Mouse (Mus musculus): ENCODE results near the gene Ptpa. TPM values are rescaled to one million over a fixed set of nuclear protein-coding genes. Genes with fewer than 3 reads are reported as not detected.

Gene Ptpa
- polyA plus RNA-seq, 1 experiment from 2014 or later = 126 TPM

GRCm38 (mm10) chr2:30441518-30442497, 26.0 kb downstream of the Ptpa start:
- Histone ChIP-seq H3K9ac (peak overlapping the region; percentile 74), H3K9me3 (no peaks in the 10 kb centered on the region), H3K27ac (replicated peaks) (peak overlapping the region; percentile 99), H3K4me1 (replicated peaks) (peaks cover 63% of the 10 kb centered on the region), H3K36me3 (peaks cover 62% of the 10 kb centered on the region), H3K27me3 (no peaks in the 10 kb centered on the region), H3K4me3 (peak overlapping the region; percentile 12), H3K4me2 (peak overlapping the region; percentile 48)
- peak; percentile 80 for ATAC-seq (ENCODE audit: low read depth)
- 7% methylated on average over 15 of the region's 15 CpGs for WGBS

DNA sequence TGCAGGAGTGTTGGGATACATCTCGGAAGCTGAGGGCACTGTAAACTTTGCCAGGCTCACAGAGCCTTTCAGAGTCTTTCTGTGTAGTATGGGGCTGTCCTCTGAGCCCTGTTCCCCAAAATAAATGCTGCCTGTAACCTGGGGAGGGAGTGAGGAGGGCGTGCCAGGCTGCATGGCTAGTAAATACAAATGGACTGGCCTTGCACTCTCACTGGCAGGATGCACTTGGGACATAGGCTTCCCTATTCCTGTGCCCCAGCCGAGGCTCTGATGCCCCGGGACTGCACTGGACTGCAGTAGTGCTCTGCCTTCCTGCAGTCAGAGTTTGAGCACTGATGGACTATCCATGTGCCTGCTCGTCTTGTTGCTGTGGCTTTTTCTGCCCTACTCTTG, 26.7 kb downstream of the Ptpa start:
- Histone ChIP-seq H3K4me3 (peak overlapping the region; percentile 12), H3K9ac (peak overlapping the region; percentile 74), H3K4me1 (replicated peaks) (peaks cover 63% of the 10 kb centered on the region), H3K27ac (replicated peaks) (peak overlapping the region; percentile 99), H3K27me3 (no peaks in the 10 kb centered on the region), H3K9me3 (no peaks in the 10 kb centered on the region), H3K36me3 (peaks cover 63% of the 10 kb centered on the region), H3K4me2 (peak overlapping the region; percentile 48)
- no peak for ATAC-seq (ENCODE audit: low read depth)
- WGBS = 50% methylated on average over 5 of the region's 5 CpGs

GRCm38 (mm10) chr2:30443281-30443680, 27.4 kb downstream of the Ptpa start:
- no peak overlapping the region; the same call in 1 of the 2 replicates for H3K4me2 ChIP-seq
- no peaks in the 10 kb centered on the region for H3K27me3 ChIP-seq
- WGBS = 79% methylated on average over 4 of the region's 4 CpGs
- peak overlapping the region; percentile 74; the same call in 1 of the 2 replicates for H3K9ac ChIP-seq
- no peaks in the 10 kb centered on the region for H3K9me3 ChIP-seq
- H3K36me3 ChIP-seq = peaks cover 60% of the 10 kb centered on the region
- peaks cover 63% of the 10 kb centered on the region for H3K4me1 ChIP-seq (replicated peaks)
- no peak for ATAC-seq (ENCODE audit: low read depth)
- H3K4me3 ChIP-seq = no peak overlapping the region
- H3K27ac ChIP-seq (replicated peaks) = peak overlapping the region; percentile 99

- ATAC-seq (ENCODE audit: low read depth) = no peak
- Histone ChIP-seq H3K4me3 (no peak overlapping the region), H3K9me3 (no peaks in the 10 kb centered on the region), H3K27me3 (no peaks in the 10 kb centered on the region), H3K9ac (0 out of 2 replicates have a peak overlapping the region, but pooled peaks have one; percentile 74), H3K4me1 (replicated peaks) (peaks cover 63% of the 10 kb centered on the region), H3K36me3 (peaks cover 60% of the 10 kb centered on the region), H3K27ac (replicated peaks) (peak overlapping the region; percentile 99), H3K4me2 (no peak overlapping the region)
- WGBS = 84% methylated on average over 5 of the region's 5 CpGs
Measured at GRCm38 (mm10) chr2:30444006-30444405, 28.2 kb downstream of the Ptpa start.

GRCm38 (mm10) chr2:30444450-30444849, 28.6 kb downstream of the Ptpa start:
- ATAC-seq (ENCODE audit: low read depth) = no peak

GRCm38 (mm10) chr2:30445312-30445711, 29.5 kb downstream of the Ptpa start:
- Histone ChIP-seq H3K4me1 (replicated peaks) (peaks cover 54% of the 10 kb centered on the region), H3K9me3 (no peaks in the 10 kb centered on the region), H3K36me3 (peaks cover 60% of the 10 kb centered on the region), H3K4me2 (no peak overlapping the region), H3K27me3 (no peaks in the 10 kb centered on the region), H3K4me3 (no peak overlapping the region), H3K27ac (replicated peaks) (peak overlapping the region; percentile 46), H3K9ac (0 out of 2 replicates have a peak overlapping the region, but pooled peaks have one; percentile 17)
- 31% methylated on average over 2 of the region's 2 CpGs for whole genome bisulfite sequencing
- ATAC-seq (ENCODE audit: low read depth) = no peak

More at GRCm38 (mm10) chr2:30444450-30444849, 28.6 kb downstream of the Ptpa start:
- H3K4me3 ChIP-seq = no peak overlapping the region
- no peaks in the 10 kb centered on the region for H3K9me3 ChIP-seq
- no peak overlapping the region for H3K4me2 ChIP-seq
- H3K27ac ChIP-seq (replicated peaks) = peak overlapping the region; percentile 99
- H3K36me3 ChIP-seq = peaks cover 60% of the 10 kb centered on the region
- no peaks in the 10 kb centered on the region for H3K27me3 ChIP-seq
- 0 out of 2 replicates have a peak overlapping the region, but pooled peaks have one; percentile 2 for H3K9ac ChIP-seq
- peaks cover 63% of the 10 kb centered on the region for H3K4me1 ChIP-seq (replicated peaks)

DNA sequence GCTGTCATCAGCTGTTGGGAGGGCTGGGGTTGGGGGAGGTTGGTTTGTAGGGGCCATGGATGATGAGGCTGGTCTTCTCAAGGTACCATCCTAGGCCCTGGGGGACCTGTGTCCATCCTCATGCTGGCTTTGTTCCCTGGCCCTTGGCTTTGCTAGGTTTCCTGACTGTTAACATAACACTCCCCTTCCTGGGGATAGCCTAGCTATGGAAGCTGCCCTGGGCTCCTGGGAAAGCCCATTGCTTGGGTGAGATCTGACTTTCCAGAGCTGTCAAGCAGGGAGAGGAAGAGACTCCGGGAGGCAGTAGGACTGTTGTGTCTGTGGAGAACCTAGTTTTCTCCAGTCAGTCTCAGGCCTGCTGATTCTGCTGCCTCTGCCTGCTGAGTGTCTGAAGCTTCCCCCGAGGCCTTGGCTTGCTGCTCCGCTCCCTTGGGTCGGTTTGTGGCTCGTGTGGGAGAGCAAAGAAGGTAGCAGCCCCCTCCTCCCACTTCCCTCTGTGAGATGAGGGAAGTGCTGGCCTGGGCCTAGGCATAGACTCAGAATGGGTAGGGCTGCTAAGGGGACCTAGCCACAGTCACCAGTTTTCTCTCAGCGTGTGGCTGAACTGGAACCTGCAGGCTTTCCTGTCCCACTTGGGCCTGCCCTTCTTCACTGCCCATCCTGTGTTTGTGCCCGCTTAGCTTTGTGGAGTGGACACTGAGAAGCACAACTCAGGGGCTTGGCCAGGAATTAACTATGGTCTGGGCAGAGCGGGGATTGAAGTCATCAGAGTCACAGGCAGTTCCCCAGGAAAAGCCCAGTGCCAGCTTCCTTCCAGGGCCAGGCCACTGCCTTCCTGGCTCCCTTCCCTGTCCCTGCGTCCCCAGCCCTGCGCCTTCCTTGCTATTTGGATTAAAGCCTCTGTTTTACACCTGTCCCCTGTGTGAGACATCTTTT, 31.3 kb downstream of the Ptpa start:
- H3K36me3 ChIP-seq = peaks cover 61% of the 10 kb centered on the region
- 75% methylated on average over 10 of the region's 10 CpGs for WGBS
- no peak for ATAC-seq (ENCODE audit: low read depth)
- peak overlapping the region; percentile 38; the same call in 1 of the 2 replicates for H3K27ac ChIP-seq (replicated peaks)
- H3K9me3 ChIP-seq = no peaks in the 10 kb centered on the region
- peak overlapping the region; percentile 38; the same call in 1 of the 2 replicates for H3K9ac ChIP-seq
- H3K4me1 ChIP-seq (replicated peaks) = peaks cover 35% of the 10 kb centered on the region
- H3K4me3 ChIP-seq = no peak overlapping the region
- no peak overlapping the region for H3K4me2 ChIP-seq
- H3K27me3 ChIP-seq = no peaks in the 10 kb centered on the region

DNA sequence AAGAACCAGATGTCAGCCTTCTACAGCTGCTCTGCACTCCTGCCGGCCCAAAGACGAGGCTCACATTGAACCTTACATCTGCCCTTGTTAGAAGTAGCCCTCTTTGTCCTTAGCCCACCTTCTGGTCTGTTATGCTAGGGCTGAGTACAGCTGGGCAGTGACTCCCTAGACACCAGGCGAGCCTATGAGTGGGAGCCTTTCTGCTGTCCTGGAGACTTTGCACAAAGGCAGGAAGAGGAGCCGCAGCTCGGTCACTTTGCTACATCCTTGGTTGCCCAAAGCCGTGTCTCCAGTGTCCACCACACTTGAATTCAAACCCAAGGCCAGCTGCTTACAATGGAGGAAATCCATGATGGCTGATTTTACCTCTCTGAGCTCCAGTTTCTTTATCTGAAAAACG, 32.5 kb downstream of the Ptpa start:
- WGBS = 94% methylated on average over 7 of the region's 7 CpGs
- Histone ChIP-seq H3K4me2 (no peak overlapping the region), H3K27ac (replicated peaks) (no peak overlapping the region), H3K4me1 (replicated peaks) (peaks cover 23% of the 10 kb centered on the region), H3K9ac (no peak overlapping the region), H3K4me3 (no peak overlapping the region), H3K9me3 (no peaks in the 10 kb centered on the region), H3K36me3 (peaks cover 58% of the 10 kb centered on the region), H3K27me3 (no peaks in the 10 kb centered on the region)
- no peak for ATAC-seq (ENCODE audit: low read depth)

DNA sequence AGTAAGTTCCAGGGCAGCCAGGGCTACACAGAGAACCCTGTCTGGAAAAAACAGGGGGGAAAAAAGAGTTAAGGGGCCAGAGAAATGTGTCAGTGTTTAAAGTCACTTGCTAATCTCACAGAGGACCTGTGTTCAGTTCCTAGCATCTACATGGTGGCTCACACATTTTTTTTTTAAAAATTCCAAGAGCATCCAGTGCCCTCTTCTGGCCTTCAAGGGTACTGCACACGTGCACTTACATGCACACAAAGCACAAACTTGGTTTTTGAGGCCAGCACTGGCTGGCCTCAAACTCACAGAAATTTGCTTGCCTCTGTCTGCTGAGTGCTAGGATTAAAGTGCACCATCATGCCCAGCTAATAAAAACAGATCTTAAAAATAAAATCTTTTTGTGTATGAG, 34.7 kb downstream of the Ptpa start:
- H3K4me3 ChIP-seq = no peak overlapping the region
- 57% methylated on average over 1 of the region's 1 CpGs for WGBS
- H3K9me3 ChIP-seq = no peaks in the 10 kb centered on the region
- H3K9ac ChIP-seq = no peak overlapping the region
- H3K27ac ChIP-seq (replicated peaks) = no peak overlapping the region
- ATAC-seq (ENCODE audit: low read depth) = no peak
- peaks cover 44% of the 10 kb centered on the region for H3K36me3 ChIP-seq
- H3K27me3 ChIP-seq = no peaks in the 10 kb centered on the region
- H3K4me1 ChIP-seq (replicated peaks) = peaks cover 2% of the 10 kb centered on the region
- no peak overlapping the region for H3K4me2 ChIP-seq

DNA sequence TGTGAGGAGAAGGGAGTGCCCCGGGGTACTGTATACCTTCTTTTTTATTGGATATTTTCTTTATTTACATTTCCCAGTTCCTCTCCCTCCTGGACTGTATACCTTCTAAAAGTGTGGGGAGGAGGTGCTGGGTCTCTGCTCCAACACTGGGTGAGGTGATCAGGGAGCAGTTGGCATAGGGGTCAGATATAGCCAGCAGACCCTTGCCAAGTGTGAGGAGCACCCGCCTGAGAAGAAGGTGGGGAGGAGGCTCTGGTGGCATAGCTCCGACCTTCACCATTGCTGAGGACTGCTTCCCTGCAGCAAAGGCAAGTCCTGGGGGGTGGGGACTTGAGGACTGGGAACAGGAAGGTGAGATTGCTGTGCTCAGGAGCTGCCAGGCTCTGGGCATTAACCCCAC, 35.7 kb downstream of the Ptpa start:
- Histone ChIP-seq H3K9me3 (no peaks in the 10 kb centered on the region), H3K36me3 (peaks cover 35% of the 10 kb centered on the region), H3K27me3 (no peaks in the 10 kb centered on the region), H3K4me2 (no peak overlapping the region), H3K9ac (no peak overlapping the region), H3K4me3 (no peak overlapping the region), H3K27ac (replicated peaks) (no peak overlapping the region), H3K4me1 (replicated peaks) (peaks cover 6% of the 10 kb centered on the region)
- 83% methylated on average over 3 of the region's 3 CpGs for WGBS
- ATAC-seq (ENCODE audit: low read depth) = no peak

GRCm38 (mm10) chr2:30453570-30453969, 37.7 kb downstream of the Ptpa start:
- no peaks in the 10 kb centered on the region for H3K9me3 ChIP-seq
- H3K27ac ChIP-seq (replicated peaks) = no peak overlapping the region
- H3K9ac ChIP-seq = no peak overlapping the region
- H3K4me2 ChIP-seq = no peak overlapping the region
- peaks cover 15% of the 10 kb centered on the region for H3K4me1 ChIP-seq (replicated peaks)
- WGBS = 90% methylated on average over 3 of the region's 3 CpGs
- no peak for ATAC-seq (ENCODE audit: low read depth)
- no peaks in the 10 kb centered on the region for H3K27me3 ChIP-seq
- no peak overlapping the region for H3K4me3 ChIP-seq
- peaks cover 19% of the 10 kb centered on the region for H3K36me3 ChIP-seq

DNA sequence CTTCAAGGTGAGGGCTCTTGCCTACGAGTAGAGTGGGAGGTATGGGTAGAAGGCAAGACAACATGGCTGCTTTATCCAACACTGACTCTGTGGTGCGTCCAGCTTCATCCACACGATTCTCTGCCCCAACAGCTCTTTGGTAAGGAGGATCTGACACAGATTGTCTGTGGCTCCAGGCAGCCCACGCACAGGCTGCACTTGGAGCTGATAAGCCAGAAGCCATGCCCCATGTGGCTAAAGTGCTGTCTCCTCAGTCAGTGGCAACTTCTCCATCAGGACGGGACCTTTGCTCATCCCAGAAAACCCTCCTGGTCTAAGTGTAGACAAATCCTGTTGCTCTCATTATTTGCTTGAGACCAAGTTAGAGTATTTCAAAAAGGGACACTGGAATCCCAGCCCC, 38.7 kb downstream of the Ptpa start:
- Histone ChIP-seq H3K4me2 (no peak overlapping the region), H3K27ac (replicated peaks) (no peak overlapping the region), H3K36me3 (peaks cover 9% of the 10 kb centered on the region), H3K4me1 (replicated peaks) (peaks cover 15% of the 10 kb centered on the region), H3K4me3 (no peak overlapping the region), H3K9me3 (no peaks in the 10 kb centered on the region), H3K27me3 (no peaks in the 10 kb centered on the region), H3K9ac (no peak overlapping the region)
- WGBS = 83% methylated on average over 5 of the region's 5 CpGs
- ATAC-seq (ENCODE audit: low read depth) = no peak
